Mouse (Mus musculus) forebrain, embryonic 11.5 days (tissue): ENCODE results near the gene Chrna9. TPM values are rescaled to one million over a fixed set of nuclear protein-coding genes. Genes with fewer than 3 reads are reported as not detected.

Source experiments
- ATAC-seq: fragments of 200-750 bp; cut with Nextera tagmentation; replicated peaks from 2 replicates; pipeline ENCODE4 v1.8.0; 2017; ENCODE audit warnings: moderate TSS enrichment; ENCODE audit not compliant: low FRiP score
- DNase-seq: peaks from one replicate; pipeline ENCODE4 v3.0.0-alpha.2; 2017; ENCODE audit warnings: low spot score
- H3K27ac ChIP-seq: fragments of 300-500 bp; sonication (generic); 2 replicates; pipeline ENCODE4 v1.5.1; 2014; ENCODE audit warnings: low read depth, low read length
- H3K27me3 ChIP-seq: fragments of 300-500 bp; sonication (generic); 2 replicates; pipeline ENCODE4 v1.6.1; 2014; ENCODE audit warnings: mild to moderate bottlenecking, low read length, mixed read lengths; ENCODE audit not compliant: control insufficient read depth, insufficient read depth
- H3K36me3 ChIP-seq: fragments of 300-500 bp; sonication (generic); 2 replicates; pipeline ENCODE4 v1.6.1; 2014; ENCODE audit warnings: mild to moderate bottlenecking, low read length, moderate library complexity, mixed read lengths; ENCODE audit not compliant: control insufficient read depth, insufficient read depth
- H3K4me1 ChIP-seq: fragments of 300-500 bp; sonication (generic); replicated peaks from 2 replicates; pipeline ENCODE4 v1.6.1; 2014; ENCODE audit warnings: low read length, mixed read lengths; ENCODE audit not compliant: control insufficient read depth, insufficient read depth
- H3K4me2 ChIP-seq: fragments of 300-500 bp; sonication (generic); 2 replicates; pipeline ENCODE4 v1.6.1; 2014; ENCODE audit warnings: low read depth, mild to moderate bottlenecking, low read length, moderate library complexity, mixed read lengths; ENCODE audit not compliant: severe bottlenecking
- H3K4me3 ChIP-seq: fragments of 300-500 bp; sonication (generic); 2 replicates; pipeline ENCODE4 v1.5.1; 2014; ENCODE audit warnings: low read depth, low read length
- H3K9ac ChIP-seq: fragments of 300-500 bp; sonication (generic); 2 replicates; pipeline ENCODE4 v1.6.1; 2014; ENCODE audit warnings: low read length
- H3K9me3 ChIP-seq: fragments of 300-500 bp; sonication (generic); 2 replicates; pipeline ENCODE4 v1.6.1; 2016; ENCODE audit warnings: low read length, mixed read lengths; ENCODE audit not compliant: control insufficient read depth
- WGBS: fragments of 180-500 bp; shearing (Covaris S2); extraction: QIAGEN DNeasy Blood & Tissue Kit; methylation state at CpG from one replicate; pipeline ENCODE4 v1.1.7; 2014; 5-methylcytosine and 5-hydroxymethylcytosine counted together
- microRNA-seq: library from miRNA; unstranded; fragments of <30 nt; microRNA quantifications from one replicate; pipeline ENCODE4, GENCODE M21; 2016; ENCODE audit not compliant: insufficient number of aligned reads
- polyA plus RNA-seq: library from polyadenylated mRNA; unstranded; fragments of >200 nt; fragmentation: Nextera tagmentation; extraction: Ambion mirVana; gene quantifications from 2 replicates; pipeline ENCODE4 v1.2.1, GENCODE M21; 2014

Chrna9 gene
- polyA plus RNA-seq, 1 experiment from 2014 or later, result not detected

- Histone ChIP-seq H3K4me2 (no peak overlapping the region), H3K36me3 (no peaks in the 10 kb centered on the region), H3K4me1 (no peaks in the 10 kb centered on the region), H3K9me3 (no peaks in the 10 kb centered on the region; the same call in 1 of the 2 replicates), H3K27me3 (no peaks in the 10 kb centered on the region), H3K4me3 (no peak overlapping the region), H3K27ac (no peak overlapping the region), H3K9ac (no peak overlapping the region)
- WGBS, result 96% methylated on average over 31 of the region's 31 CpGs
- DNase-seq (no peak), ATAC-seq (no peak)
Measured at GRCm38 (mm10) chr5:66026796-66027195, 92.1 kb downstream of the Chrna9 start.

Small RNAs within 50 kb of the gene (microRNA-seq; reads per million reads assigned to microRNA genes)
- not detected for gene Gm25952

Other genes with a start within 250 kb of the Chrna9 start
- 133 and 153 TPM in 2 replicates for gene Pds5a, start 236.6 kb upstream of the Chrna9 start, polyA plus RNA-seq
- 47.1 and 56.3 TPM in 2 replicates for gene N4bp2, start 171.4 kb upstream of the Chrna9 start, polyA plus RNA-seq
- gene Rhoh, start 73.7 kb upstream of the Chrna9 start, polyA plus RNA-seq, result 0.07 and 0.09 TPM in 2 replicates
- gene 9130230L23Rik, start 69.4 kb downstream of the Chrna9 start, polyA plus RNA-seq, result 0.21 and 0.32 TPM in 2 replicates
- 5.9 and 6.1 TPM in 2 replicates for gene Rbm47, start 238.2 kb downstream of the Chrna9 start, polyA plus RNA-seq